Mouse (Mus musculus) 416B (cell line): ENCODE measurements at regions not wholly inside any gene's neighbourhood (a gene's known extent, or its start where the extent isn't known, plus 50 kb on each side); places are given as distances from the start of the nearest gene placed in this dataset.
A peak's percentile ranks its signal among the peaks of the same experiment; 100 is the strongest.

Experiments
- DNase-seq: peaks from one replicate; pipeline ENCODE4 v3.0.0; 2011; ENCODE audit warnings: low read depth

GRCm38 (mm10) chr15:25305801-25306200, 107.8 kb downstream of the Basp1 start:
- no peak for DNase-seq

DNA sequence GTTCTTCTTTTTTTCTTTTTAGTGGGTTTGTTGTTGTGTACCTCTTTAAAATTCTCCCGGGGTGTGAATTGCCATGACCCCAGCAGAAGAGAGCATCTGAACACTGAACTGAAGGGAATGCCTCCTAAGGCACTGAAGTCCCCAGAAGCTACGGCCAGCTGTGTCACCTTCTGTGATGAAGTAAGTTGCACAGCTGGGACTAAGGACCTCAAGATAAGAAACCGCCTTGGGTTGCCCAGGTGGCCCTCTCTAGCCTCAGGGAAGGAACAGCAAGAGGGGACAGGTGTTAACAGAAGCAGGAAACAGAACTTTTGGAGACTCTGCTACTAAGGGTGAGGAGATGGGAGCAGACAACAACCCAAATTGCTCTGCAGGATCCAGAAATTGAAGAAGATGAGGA, 110.2 kb downstream of the Basp1 start:
- DNase-seq: no peak

GRCm38 (mm10) chr15:25302671-25303294, 110.8 kb downstream of the Basp1 start:
- peak; percentile 93 for DNase-seq

DNA sequence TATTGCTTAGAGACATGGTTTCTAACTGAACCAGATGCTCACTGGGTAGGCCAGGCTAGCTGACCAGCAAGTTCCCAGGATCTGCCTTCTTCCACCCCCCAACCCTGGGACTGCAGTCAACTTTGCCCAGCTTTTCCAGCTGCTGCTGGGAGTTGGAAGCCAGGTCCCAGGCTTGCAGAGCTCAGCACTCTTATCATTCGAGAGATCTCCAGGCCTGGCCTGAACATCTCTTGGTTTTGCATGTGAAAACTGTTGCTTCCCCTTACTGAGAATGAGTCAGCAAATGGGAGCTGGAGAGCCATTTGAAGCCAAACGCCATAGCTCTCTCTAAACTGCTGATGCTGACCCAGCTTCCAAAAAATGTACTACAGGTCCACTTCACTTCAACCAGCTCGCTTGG, 111.8 kb downstream of the Basp1 start:
- DNase-seq: peak; percentile 91

DNA sequence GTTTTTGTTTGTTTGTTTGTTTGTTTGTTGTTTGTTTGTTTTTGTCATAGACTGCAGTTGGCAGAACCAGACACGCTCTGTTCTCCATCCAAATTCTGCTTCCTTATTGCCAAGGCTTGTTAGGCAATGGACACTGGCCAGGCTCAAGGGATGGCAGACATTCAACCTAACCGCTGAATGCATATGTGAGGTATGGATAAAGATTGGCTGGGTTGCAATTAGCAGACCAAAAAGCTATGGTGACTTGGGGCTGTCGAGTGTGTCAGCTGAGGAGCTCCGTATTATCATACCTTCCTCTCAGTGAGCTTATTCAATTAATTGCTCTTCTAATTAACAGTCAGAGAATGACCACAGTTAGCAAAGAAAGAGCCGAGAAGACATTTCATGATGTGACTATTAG, 116.3 kb downstream of the Basp1 start:
- no peak for DNase-seq

- no peak for DNase-seq
Measured at GRCm38 (mm10) chr15:25296714-25297113, 116.8 kb downstream of the Basp1 start.

- DNase-seq: no peak
Measured at GRCm38 (mm10) chr15:25295753-25296152, 117.8 kb downstream of the Basp1 start.

GRCm38 (mm10) chr15:25291231-25291691, 122.3 kb downstream of the Basp1 start:
- DNase-seq: no peak

DNA sequence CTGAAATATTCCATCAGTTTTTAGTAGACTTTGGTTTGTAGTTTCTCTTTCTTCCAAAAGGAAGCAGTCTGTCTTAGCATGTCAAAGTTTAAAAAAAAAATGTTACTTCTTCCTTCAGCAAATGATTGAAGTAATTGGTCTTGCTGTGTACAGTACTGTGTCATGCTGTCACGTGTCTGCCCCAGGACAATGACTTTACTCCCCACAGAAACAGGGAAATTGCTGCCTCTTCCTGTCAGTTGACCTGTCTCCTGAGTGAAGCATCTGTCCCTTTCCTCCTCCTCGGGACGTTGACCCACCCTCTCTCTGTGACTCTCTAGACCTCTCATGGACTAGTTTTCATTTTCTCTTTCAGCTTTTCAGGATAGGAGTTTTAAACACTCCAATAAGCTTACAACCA, 125.7 kb downstream of the Basp1 start:
- DNase-seq: peak; percentile 79

DNA sequence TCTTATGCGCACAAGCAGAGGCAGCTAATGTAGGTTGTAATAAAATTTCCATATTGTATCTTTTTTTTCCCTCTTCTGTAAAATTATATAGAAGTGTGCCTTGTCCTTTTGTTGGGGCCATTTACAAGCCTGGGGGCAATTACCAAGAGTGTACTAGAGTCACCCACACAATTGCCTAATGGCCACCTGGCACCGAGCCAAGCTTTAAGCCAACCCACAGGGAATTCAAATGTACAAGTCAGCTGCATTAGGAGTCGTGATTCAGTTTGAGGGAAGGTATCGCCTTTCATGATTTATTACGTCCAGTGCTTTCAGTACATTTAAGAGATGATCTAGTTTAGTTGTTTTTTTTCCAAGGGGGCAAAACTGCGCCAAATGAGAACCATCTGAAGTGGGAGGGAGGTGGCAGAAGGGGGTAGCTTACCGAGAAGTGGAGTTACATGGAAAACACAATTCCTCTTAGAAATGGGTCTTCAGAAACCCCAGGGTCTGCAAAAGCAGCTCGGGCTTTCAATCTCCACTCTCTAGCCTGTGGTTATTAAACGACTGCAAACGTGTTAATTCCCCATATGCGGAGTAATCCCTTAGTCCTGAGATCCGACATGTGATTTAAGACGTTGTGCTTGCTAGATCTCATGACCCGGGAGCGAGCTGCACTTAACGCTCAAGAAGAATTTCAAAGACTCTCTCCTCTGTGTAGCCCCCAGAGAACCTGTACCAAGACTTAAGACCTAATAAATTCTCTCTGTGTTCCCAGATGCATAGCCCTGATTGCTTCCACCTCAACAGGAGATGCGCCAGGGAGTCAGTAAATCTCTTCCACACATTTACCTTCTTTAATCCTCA, 129.0 kb downstream of the Basp1 start:
- peak; percentile 73 for DNase-seq

DNA sequence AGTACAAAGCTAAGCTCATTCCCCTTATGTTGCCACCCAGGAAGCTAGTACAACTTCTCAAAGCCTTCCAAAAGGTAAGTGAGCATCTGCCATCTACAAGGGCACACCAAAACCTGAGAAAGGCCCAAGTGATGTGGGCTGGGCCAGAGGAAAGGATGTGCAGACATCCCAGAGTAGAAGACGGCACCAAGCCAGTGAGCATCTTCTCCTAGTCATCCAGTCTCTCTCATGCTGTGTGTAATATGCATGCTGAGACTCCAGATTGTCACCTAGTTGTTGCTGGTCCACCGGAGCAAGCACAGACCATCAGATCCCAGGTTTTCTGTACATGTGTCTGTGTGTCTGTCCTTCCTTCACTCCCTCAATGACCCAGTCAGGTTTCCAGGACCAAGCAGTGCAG, 129.9 kb downstream of the Basp1 start:
- DNase-seq: no peak

GRCm38 (mm10) chr15:25282346-25282745, 131.2 kb downstream of the Basp1 start:
- DNase-seq: no peak

DNA sequence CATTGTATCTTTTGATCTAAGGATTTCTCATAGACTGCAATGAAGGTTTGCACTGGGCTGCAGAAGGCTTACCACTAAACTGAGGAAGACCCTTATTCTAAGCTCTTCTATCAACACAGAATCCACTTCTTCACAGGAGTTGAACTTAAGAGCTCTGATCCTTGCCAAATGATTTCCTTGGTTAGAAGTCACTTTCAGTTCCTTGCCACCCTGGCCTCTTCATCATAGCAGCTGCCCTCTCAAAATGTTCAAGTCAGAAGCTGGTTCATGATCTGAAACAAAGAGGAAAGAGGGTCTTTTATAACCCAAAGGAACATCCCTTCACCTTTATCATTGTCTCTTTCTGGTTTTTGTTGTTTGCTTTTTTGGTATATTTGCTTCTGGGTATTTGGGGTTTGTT, 131.6 kb downstream of the Basp1 start:
- no peak for DNase-seq

- DNase-seq: no peak
Measured at GRCm38 (mm10) chr15:25278317-25279156, 135.0 kb downstream of the Basp1 start.

GRCm38 (mm10) chr15:25276227-25276626, 137.3 kb downstream of the Basp1 start:
- no peak for DNase-seq

GRCm38 (mm10) chr15:25271886-25272285, 141.7 kb downstream of the Basp1 start:
- peak; percentile 73 for DNase-seq

GRCm38 (mm10) chr15:25270349-25270748, 143.2 kb downstream of the Basp1 start:
- no peak for DNase-seq

GRCm38 (mm10) chr15:25269345-25269996, 144.1 kb downstream of the Basp1 start:
- peak; percentile 99 for DNase-seq

- peak; percentile 74 for DNase-seq
Measured at GRCm38 (mm10) chr15:25268436-25268835, 145.1 kb downstream of the Basp1 start.

GRCm38 (mm10) chr15:25267509-25267908, 146.1 kb downstream of the Basp1 start:
- no peak for DNase-seq

DNA sequence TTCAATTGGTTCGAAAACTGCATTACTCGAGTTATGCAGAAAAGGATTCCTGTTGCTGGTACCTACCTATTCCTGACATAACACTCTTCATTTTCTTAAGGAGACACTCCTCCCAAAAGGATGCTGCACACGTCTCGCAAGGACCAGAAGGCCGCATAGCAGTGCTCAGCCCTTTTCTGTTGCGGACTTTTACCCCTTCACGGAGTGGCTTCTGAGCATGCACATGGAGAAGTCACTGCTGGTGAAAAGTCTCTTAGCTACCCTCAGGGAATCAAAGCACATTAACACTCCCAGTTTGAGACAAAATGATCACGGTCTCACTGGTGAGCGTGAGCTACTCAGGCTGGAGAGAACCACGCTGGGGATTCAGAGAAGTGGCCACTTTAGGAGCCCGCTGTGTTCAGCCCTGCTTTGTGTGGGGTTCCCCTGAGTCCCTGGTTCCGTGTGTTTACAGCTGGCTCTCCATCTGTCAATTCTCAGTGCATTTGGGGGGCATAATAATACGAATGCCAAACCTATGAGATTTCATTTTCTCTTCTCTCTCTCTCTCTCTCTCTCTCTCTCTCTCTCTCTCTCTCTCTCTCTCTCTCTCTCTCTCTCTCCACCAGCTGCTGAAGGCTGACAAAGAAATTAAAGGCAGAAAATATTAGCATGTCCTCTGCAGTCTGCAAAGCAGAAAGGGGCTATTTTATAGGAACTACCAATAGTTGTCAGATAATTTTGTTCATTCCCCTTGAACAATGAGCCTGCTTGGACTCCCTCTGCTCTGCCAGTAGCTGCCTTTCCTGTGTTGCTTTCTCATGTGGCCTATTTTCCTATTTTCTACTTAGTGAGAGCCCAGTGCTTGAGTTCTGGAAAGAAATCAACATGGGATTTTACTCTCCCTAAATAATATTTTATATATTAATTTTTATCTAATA, 160.7 kb downstream of the Basp1 start:
- DNase-seq: no peak
